Mouse (Mus musculus) MEL (cell line): ENCODE data around the gene 2610318N02Rik. TPM values are rescaled to one million over a fixed set of nuclear protein-coding genes. Genes with fewer than 3 reads are reported as not detected.

Experiments
- DNase-seq: peaks from one replicate; pipeline ENCODE4 v3.0.0; 2011; ENCODE audit warnings: low read depth, low spot score
- H3K27ac ChIP-seq: 2 replicates; pipeline ENCODE4 v1.5.1; 2012; ENCODE audit warnings: low read depth, mild to moderate bottlenecking, control low read depth, low read length, moderate library complexity; ENCODE audit not compliant: control insufficient read depth
- H3K27me3 ChIP-seq, 2 experiments: fragments of 150-350 bp in 1 of 2; sonication (generic) in 1 of 2; 2 replicates each; pipeline ENCODE4 v1.6.1; 2012; ENCODE audit warnings: low read length in 2 of 2, mild to moderate bottlenecking in 2 of 2, improper control_type of control experiment in 1 of 2, moderate library complexity in 1 of 2; ENCODE audit not compliant: insufficient read depth in 2 of 2, control insufficient read depth in 1 of 2
- H3K36me3 ChIP-seq, 2 experiments: 2 replicates each; pipeline ENCODE4 v1.6.1; 2012 to 2014; ENCODE audit warnings: low read length in 2 of 2, improper control_type of control experiment in 1 of 2, inconsistent platforms in 1 of 2, mild to moderate bottlenecking in 1 of 2; ENCODE audit not compliant: insufficient read depth in 2 of 2, control insufficient read depth in 1 of 2
- H3K4me1 ChIP-seq, 2 experiments: fragments of 150-350 bp in 1 of 2; sonication (generic) in 1 of 2; 2 replicates each; pipeline ENCODE4 v1.6.1; 2012; ENCODE audit warnings: low read length in 2 of 2, improper control_type of control experiment in 1 of 2, mild to moderate bottlenecking in 1 of 2; ENCODE audit not compliant: insufficient read depth in 2 of 2, control insufficient read depth in 1 of 2
- H3K4me3 ChIP-seq, 2 experiments: fragments of 150-350 bp in 1 of 2; sonication (generic) in 1 of 2; 2 replicates each; pipeline ENCODE4 v1.5.1; 2012; ENCODE audit warnings: low read depth in 2 of 2, low read length in 2 of 2, mild to moderate bottlenecking in 2 of 2, moderate library complexity in 2 of 2, control low read depth in 1 of 2, improper control_type of control experiment in 1 of 2; ENCODE audit not compliant: control insufficient read depth in 1 of 2, insufficient read depth in 1 of 2
- H3K79me2 ChIP-seq: 2 replicates; pipeline ENCODE4 v1.6.1; 2012; ENCODE audit warnings: mild to moderate bottlenecking, low read length, moderate library complexity; ENCODE audit not compliant: control insufficient read depth, poor library complexity, insufficient read depth
- H3K9ac ChIP-seq: 2 replicates; pipeline ENCODE4 v1.6.1; 2012; ENCODE audit warnings: low read depth, mild to moderate bottlenecking, control low read depth, low read length, moderate library complexity; ENCODE audit not compliant: control insufficient read depth, poor library complexity, severe bottlenecking
- H3K9me3 ChIP-seq: fragments of 150-350 bp; sonication (generic); replicated peaks from 2 replicates; pipeline ENCODE4 v1.6.1; 2012; ENCODE audit warnings: mild to moderate bottlenecking, low read length, improper control_type of control experiment, moderate library complexity; ENCODE audit not compliant: insufficient read depth
- BHLHE40 ChIP-seq: IDR thresholded peaks from 2 replicates; pipeline ENCODE4 v1.6.1; 2012; ENCODE audit warnings: low read depth, mild to moderate bottlenecking, inconsistent platforms, low read length, improper control_type of control experiment, borderline replicate concordance
- CHD1 ChIP-seq: IDR thresholded peaks from 2 replicates; pipeline ENCODE4 v1.6.1; 2012; ENCODE audit warnings: low read depth, mild to moderate bottlenecking, inconsistent platforms, low read length, improper control_type of control experiment
- CTCF ChIP-seq, 3 experiments: IDR thresholded peaks in 2 of 3; conservative IDR thresholded peaks in 1 of 3; 2 replicates each; pipeline ENCODE4 v1.5.1; 2011 to 2012; ENCODE audit warnings: low read length in 3 of 3, low read depth in 2 of 3, mild to moderate bottlenecking in 2 of 3, improper control_type of control experiment in 1 of 3, inconsistent platforms in 1 of 3, mixed read lengths in 1 of 3, moderate library complexity in 1 of 3; ENCODE audit not compliant: control insufficient read depth in 1 of 3, insufficient read depth in 1 of 3, poor library complexity in 1 of 3, severe bottlenecking in 1 of 3
- E2F4 ChIP-seq: IDR thresholded peaks from 2 replicates; pipeline ENCODE4 v1.6.1; 2011; ENCODE audit warnings: low read depth, low read length, improper control_type of control experiment, borderline replicate concordance
- ELF1 ChIP-seq: IDR thresholded peaks from 2 replicates; pipeline ENCODE4 v1.6.1; 2014; ENCODE audit warnings: low read depth, mild to moderate bottlenecking, inconsistent platforms, low read length, improper control_type of control experiment, moderate library complexity
- ETS1 ChIP-seq: IDR thresholded peaks from 2 replicates; pipeline ENCODE4 v1.6.1; 2012; ENCODE audit warnings: low read depth, mild to moderate bottlenecking, inconsistent platforms, low read length, improper control_type of control experiment, moderate library complexity
- GABPA ChIP-seq: IDR thresholded peaks from 2 replicates; pipeline ENCODE4 v1.6.1; 2012; ENCODE audit warnings: low read depth, mild to moderate bottlenecking, inconsistent platforms, low read length, improper control_type of control experiment, moderate library complexity
- GATA1 ChIP-seq: IDR thresholded peaks from 2 replicates; pipeline ENCODE4 v1.6.1; 2011; ENCODE audit warnings: low read depth, low read length, improper control_type of control experiment
- HCFC1 ChIP-seq: IDR thresholded peaks from 2 replicates; pipeline ENCODE4 v1.6.1; 2012; ENCODE audit warnings: low read depth, mild to moderate bottlenecking, inconsistent platforms, low read length, improper control_type of control experiment, moderate library complexity
- JUND ChIP-seq: IDR thresholded peaks from 2 replicates; pipeline ENCODE4 v1.6.1; 2011; ENCODE audit warnings: low read depth, mild to moderate bottlenecking, improper control_type of control experiment, low read length
- KAT2A ChIP-seq: conservative IDR thresholded peaks from 2 replicates; pipeline ENCODE4 v1.6.1; 2012; ENCODE audit warnings: low read depth, low read length, improper control_type of control experiment, inconsistent platforms
- MAFK ChIP-seq: IDR thresholded peaks from 2 replicates; pipeline ENCODE4 v1.6.1; 2011; ENCODE audit warnings: low read depth, mild to moderate bottlenecking, low read length, improper control_type of control experiment, borderline replicate concordance
- MAZ ChIP-seq: IDR thresholded peaks from 2 replicates; pipeline ENCODE4 v1.6.1; 2012; ENCODE audit warnings: low read depth, mild to moderate bottlenecking, inconsistent platforms, low read length, improper control_type of control experiment
- MEF2A ChIP-seq: IDR thresholded peaks from 2 replicates; pipeline ENCODE4 v1.6.1; 2014; ENCODE audit warnings: low read depth, mild to moderate bottlenecking, inconsistent platforms, low read length, improper control_type of control experiment; ENCODE audit not compliant: poor library complexity, insufficient replicate concordance, severe bottlenecking; ENCODE audit errors: extremely low read depth
- MYC ChIP-seq: IDR thresholded peaks from 2 replicates; pipeline ENCODE4 v1.6.1; 2011; ENCODE audit warnings: low read depth, mild to moderate bottlenecking, low read length, improper control_type of control experiment, moderate library complexity
- NRF1 ChIP-seq: IDR thresholded peaks from 2 replicates; pipeline ENCODE4 v1.6.1; 2014; ENCODE audit warnings: low read depth, mild to moderate bottlenecking, inconsistent platforms, low read length, improper control_type of control experiment, moderate library complexity; ENCODE audit not compliant: poor library complexity, insufficient read depth, severe bottlenecking
- POLR2A ChIP-seq, 2 experiments: IDR thresholded peaks; 2 replicates each; pipeline ENCODE4 v1.6.1; 2011 to 2012; ENCODE audit warnings: low read length in 2 of 2, mild to moderate bottlenecking in 2 of 2, control low read depth in 1 of 2, improper control_type of control experiment in 1 of 2, low read depth in 1 of 2, moderate library complexity in 1 of 2; ENCODE audit not compliant: control insufficient read depth in 1 of 2, insufficient read depth in 1 of 2, poor library complexity in 1 of 2
- POLR2AphosphoS2 ChIP-seq: IDR thresholded peaks from 2 replicates; pipeline ENCODE4 v1.6.1; 2011; ENCODE audit warnings: low read length, improper control_type of control experiment
- TBP ChIP-seq: IDR thresholded peaks from 2 replicates; pipeline ENCODE4 v1.8.0; 2011; ENCODE audit warnings: low read depth, low read length, improper control_type of control experiment
- UBTF ChIP-seq: IDR thresholded peaks from 2 replicates; pipeline ENCODE4 v1.6.1; 2012; ENCODE audit warnings: low read depth, mild to moderate bottlenecking, inconsistent platforms, low read length, improper control_type of control experiment, moderate library complexity, borderline replicate concordance; ENCODE audit not compliant: insufficient read depth
- ZC3H11A ChIP-seq: IDR thresholded peaks from 2 replicates; pipeline ENCODE4 v1.6.1; 2012; ENCODE audit warnings: low read depth, mild to moderate bottlenecking, inconsistent platforms, low read length, improper control_type of control experiment
- ZKSCAN1 ChIP-seq: IDR thresholded peaks from 2 replicates; pipeline ENCODE4 v1.6.1; 2012; ENCODE audit warnings: low read depth, mild to moderate bottlenecking, inconsistent platforms, low read length, improper control_type of control experiment, moderate library complexity
- ZMIZ1 ChIP-seq: IDR thresholded peaks from 2 replicates; pipeline ENCODE4 v1.6.1; 2012; ENCODE audit warnings: low read depth, mild to moderate bottlenecking, inconsistent platforms, low read length, improper control_type of control experiment, moderate library complexity
- ZNF384 ChIP-seq: IDR thresholded peaks from 2 replicates; pipeline ENCODE4 v1.6.1; 2012; ENCODE audit warnings: low read depth, mild to moderate bottlenecking, inconsistent platforms, low read length, improper control_type of control experiment
- polyA plus RNA-seq, 2 experiments: library from polyadenylated mRNA; stranded (reverse) in 1 of 2; unstranded in 1 of 2; fragments of >175 nt in 1 of 2; fragments of >200 nt in 1 of 2; gene quantifications; 2 replicates each; pipeline versions ENCODE4 v1.2.1 to v1.2.4; 2012; ENCODE audit warnings: low replicate concordance in 2 of 2, low read depth in 1 of 2; ENCODE audit not compliant: insufficient read length in 2 of 2, insufficient read depth in 1 of 2, missing spikeins in 1 of 2
- total RNA-seq: library from RNA; depleted of rRNA; stranded (reverse); fragments of 300-350 nt; gene quantifications from 2 replicates; pipeline ENCODE4 v1.2.3, GENCODE M21; 2012

2610318N02Rik gene
- total and polyA plus RNA-seq, 3 experiments = 23.8 to 80.6 TPM; not detected in 1

DNA sequence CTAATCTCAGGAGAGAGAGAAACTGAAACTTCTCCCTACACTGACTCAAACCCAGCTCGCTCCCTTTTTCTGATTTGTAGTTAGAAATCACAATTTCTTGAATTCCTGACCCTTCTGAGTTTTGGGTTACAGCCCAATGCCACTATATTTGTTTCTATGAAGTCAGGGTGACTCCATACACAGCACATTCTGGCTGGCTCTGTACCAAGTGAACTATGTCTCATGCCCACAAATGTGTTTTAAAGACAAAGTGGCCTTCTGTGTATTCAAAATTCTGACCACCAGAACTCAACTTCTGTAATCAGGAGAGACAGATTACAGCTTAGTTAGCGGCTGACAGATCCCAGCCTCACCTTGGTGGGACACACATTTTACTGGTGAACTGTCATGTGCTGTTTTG is 29.4 kb upstream of the 2610318N02Rik start:
- H3K27me3 ChIP-seq = no peaks in the 10 kb centered on the region
- H3K36me3 ChIP-seq = peaks cover 0 to 18% of the 10 kb centered on the region in 2 experiments; a peak in 2 of 4 replicates
- H3K79me2 ChIP-seq = no peaks in the 10 kb centered on the region
- H3K4me1 ChIP-seq = no peaks in the 10 kb centered on the region
- TF ChIP-seq MEF2A (no peak), POLR2A (IDR thresholded peaks at IDR 0.05; ENCODE audit: control insufficient read depth in 1 of 2, insufficient read depth in 1 of 2, low read depth in 1 of 2, low read length in 2 of 2, poor library complexity in 1 of 2) (no peak), E2F4 (no peak), ZC3H11A (no peak), MAZ (no peak), JUND (no peak), MYC (no peak), TBP (no peak), CTCF (IDR thresholded peaks at IDR 0.05 in 2 of 3, conservative IDR thresholded peaks at IDR 0.05 in 1 of 3; ENCODE audit: control insufficient read depth in 1 of 3, insufficient read depth in 1 of 3, low read depth in 2 of 3, low read length in 3 of 3, poor library complexity in 1 of 3, severe bottlenecking in 1 of 3) (no peak)
- H3K9me3 ChIP-seq = no peaks in the 10 kb centered on the region
- no peak overlapping the region for H3K27ac ChIP-seq
- no peak for DNase-seq
- H3K9ac ChIP-seq = no peak overlapping the region
- no peak overlapping the region for H3K4me3 ChIP-seq

DNA sequence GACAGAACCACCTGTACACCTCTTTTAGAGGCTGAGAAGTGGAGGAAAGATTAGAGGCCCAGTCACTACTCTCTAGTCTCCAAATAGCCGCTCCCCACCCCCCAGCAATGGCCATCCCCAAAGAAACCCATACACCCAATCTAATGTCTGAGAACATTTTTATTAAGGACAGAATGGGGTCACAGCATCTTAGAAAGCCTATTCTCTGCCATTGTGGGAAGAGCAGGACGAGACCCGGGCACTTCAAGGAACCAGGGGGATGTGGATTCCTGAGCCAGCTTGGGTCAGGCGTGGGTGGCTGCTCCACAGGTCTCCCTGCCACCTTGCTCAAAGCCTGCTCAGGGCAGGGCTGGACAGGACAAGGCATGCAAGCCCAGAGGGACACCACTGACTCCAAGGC is 26.9 kb upstream of the 2610318N02Rik start:
- no peak for DNase-seq
- Histone ChIP-seq H3K27ac (no peak overlapping the region), H3K4me1 (peaks cover 2 to 5% of the 10 kb centered on the region in 2 experiments; a peak in 3 of 4 replicates), H3K27me3 (no peaks in the 10 kb centered on the region), H3K4me3 (no peak overlapping the region), H3K79me2 (peaks cover 17% of the 10 kb centered on the region), H3K9me3 (no peaks in the 10 kb centered on the region), H3K36me3 (peaks cover 5 to 7% of the 10 kb centered on the region in 2 experiments), H3K9ac (no peak overlapping the region)
- TF ChIP-seq KAT2A (no peak), GABPA (no peak), POLR2AphosphoS2 (peak; percentile 78)

DNA sequence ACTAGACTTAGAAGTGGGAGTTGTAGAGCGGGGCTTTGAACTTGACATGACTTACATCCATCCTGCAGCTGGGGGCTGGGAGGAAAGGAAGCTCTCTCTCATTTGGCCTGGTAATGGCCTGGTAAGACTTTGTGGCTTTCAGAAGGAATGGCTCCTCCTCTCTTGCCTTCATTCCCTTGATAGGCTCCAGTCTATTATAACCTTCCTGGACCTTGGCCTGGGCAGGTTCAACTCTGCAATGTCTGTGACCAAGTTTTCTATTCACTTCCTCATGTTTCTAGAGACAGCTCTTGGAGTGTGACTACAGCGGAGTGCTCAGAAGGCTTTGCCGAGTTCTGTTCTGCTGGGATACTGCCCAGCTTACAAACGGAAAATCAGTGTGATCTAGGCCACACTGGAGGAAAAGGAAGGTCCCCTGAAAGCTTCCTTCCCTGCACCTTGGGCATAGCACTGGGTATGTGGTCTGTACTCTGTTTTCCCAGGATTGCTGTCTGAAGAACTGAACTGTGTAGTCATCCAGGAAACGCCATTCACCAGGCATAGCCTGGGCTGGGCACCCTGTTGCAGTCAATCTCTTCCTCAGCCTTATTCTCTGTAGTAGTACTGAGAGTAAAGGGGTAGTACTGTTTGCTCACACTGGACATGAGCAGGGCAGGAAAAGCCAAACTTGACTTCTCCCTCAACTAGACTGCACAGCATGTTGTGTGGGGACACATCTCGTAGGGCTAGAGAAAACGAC is 25.7 kb upstream of the 2610318N02Rik start:
- Histone ChIP-seq H3K27ac (no peak overlapping the region), H3K36me3 (peaks cover 5 to 9% of the 10 kb centered on the region in 2 experiments), H3K9ac (no peak overlapping the region), H3K79me2 (peaks cover 18% of the 10 kb centered on the region), H3K9me3 (no peaks in the 10 kb centered on the region)
- TF ChIP-seq MAFK = no peak
- TF ChIP-seq POLR2AphosphoS2 = peak; percentile 28; the same call in 1 of the 2 replicates
- TF ChIP-seq HCFC1 = no peak
- no peak for TF ChIP-seq UBTF
- TF ChIP-seq ZKSCAN1 = no peak
- TF ChIP-seq ZNF384 = no peak
- TF ChIP-seq POLR2A (IDR thresholded peaks at IDR 0.05; ENCODE audit: control insufficient read depth in 1 of 2, insufficient read depth in 1 of 2, low read depth in 1 of 2, low read length in 2 of 2, poor library complexity in 1 of 2) = peak in 1 of 2 experiments; percentile 33; a peak in 1 of 4 replicates
- TF ChIP-seq GATA1 = no peak
- no peak for TF ChIP-seq ETS1
- TF ChIP-seq MAZ = no peak
- TF ChIP-seq KAT2A = no peak
- TF ChIP-seq BHLHE40 = no peak
- TF ChIP-seq CHD1 = no peak
- no peak for TF ChIP-seq ELF1
- no peak for TF ChIP-seq ZMIZ1
- TF ChIP-seq NRF1 = no peak
- TF ChIP-seq, all 39 proteins: peak for 2
- Histone ChIP-seq H3K4me1 (peaks cover 2 to 5% of the 10 kb centered on the region in 2 experiments; a peak in 3 of 4 replicates), H3K27me3 (no peaks in the 10 kb centered on the region), H3K4me3 (no peak overlapping the region)
- DNase-seq = no peak
